Mouse (Mus musculus) CD4-positive, CD25-positive, alpha-beta regulatory T cell, adult 4 months (primary cell): ENCODE results near the gene Fhit. TPM values are rescaled to one million over a fixed set of nuclear protein-coding genes. Genes with fewer than 3 reads are reported as not detected.
"Not testable (repeated sequence)": the region's sequence is repeated elsewhere in the genome, so short reads cannot be mapped to it uniquely, and the experiment has no call there.

Experiments used
- ATAC-seq: one replicate; pipeline ENCODE4 v1.8.0; 2017
- polyA plus RNA-seq, 2 experiments: library from polyadenylated mRNA; unstranded; fragments of 100-300 nt; shearing (Covaris generic); gene quantifications; one replicate each; pipeline ENCODE4 v1.2.1; 2017

The Fhit gene
- polyA plus RNA-seq, 2 experiments from 2014 or later, result 5.6 to 8.4 TPM

DNA sequence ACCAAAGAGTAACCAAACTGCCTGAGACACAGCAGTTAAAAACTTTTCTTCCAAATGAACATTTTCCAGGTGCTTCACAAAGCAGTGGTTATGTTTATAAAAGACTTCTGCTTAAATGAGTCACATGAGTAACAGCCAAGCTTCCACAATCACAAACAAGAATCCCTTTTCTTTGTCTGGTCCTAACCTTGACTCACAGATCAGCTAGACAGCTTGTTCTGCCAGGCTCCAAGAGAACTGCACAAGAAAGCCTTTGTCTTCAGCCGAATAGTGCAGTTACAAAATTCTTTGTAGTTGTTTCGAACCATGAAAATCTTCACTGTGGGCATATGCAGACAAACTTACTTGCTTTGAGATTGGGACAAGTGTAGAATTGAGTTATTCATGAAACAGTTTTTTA lies 1201.4 kb downstream of the Fhit start:
- no peak for ATAC-seq

DNA sequence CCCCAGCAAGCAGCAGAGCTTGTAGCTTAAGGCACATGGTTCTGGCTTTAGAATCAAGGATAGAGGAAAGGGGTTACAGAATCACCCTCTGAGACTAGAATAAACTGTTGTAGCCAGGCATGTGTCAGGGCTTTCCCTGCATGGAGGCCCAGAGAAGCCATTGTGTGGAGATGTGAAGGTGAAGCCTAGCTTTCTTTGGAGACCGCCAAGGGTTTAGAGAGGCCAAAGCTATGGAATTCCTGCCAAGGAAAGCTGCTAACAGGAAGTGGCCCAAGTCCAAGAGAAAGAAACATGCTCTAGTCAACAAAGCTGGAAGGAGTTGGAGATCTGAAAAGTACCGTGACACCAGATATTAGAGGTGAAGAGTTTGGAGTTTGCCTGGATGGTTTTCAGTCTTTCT lies 1262.3 kb downstream of the Fhit start:
- no peak for ATAC-seq

DNA sequence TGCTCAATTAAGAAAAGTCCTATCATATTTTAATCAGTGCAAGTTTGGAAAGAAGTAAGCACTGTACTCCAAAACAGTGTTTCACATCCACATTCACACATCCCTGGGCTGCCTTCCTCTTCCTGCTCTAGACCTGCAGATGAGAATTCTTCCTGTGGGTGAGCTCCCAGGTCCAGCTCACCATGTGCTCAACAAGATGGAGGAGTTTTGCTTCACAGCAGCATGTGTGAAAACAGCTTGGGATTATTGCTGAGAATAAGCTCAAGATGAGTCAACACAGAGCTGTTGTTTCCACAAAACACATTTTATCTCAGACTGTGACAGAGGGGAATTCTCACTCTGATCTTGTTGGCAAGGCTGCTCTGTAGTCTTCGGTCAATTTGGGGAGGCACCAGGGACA lies 1265.3 kb downstream of the Fhit start:
- ATAC-seq, result no peak

DNA sequence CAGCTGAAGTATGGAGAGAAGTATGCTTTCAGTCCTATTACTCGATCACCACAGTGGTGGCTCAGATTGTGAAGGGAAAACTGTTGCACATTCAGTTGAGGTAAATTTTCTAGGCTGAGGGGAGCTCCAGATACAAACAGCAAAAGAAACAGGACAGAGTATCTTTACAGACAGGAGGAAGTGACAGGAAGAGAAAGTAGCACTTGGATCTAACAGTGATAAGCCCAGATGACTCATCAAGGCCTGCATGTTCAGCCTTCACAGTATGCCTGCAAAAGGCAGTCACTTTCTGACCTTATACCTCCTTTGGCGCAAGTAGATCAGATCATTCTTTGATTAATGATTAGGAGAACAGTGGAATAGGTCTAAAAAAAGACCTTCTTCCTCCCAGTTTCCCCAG lies 1309.8 kb downstream of the Fhit start:
- no peak for ATAC-seq

- no peak for ATAC-seq
Observed at GRCm38 (mm10) chr14:9832290-9832689, 1329.5 kb downstream of the Fhit start.

DNA sequence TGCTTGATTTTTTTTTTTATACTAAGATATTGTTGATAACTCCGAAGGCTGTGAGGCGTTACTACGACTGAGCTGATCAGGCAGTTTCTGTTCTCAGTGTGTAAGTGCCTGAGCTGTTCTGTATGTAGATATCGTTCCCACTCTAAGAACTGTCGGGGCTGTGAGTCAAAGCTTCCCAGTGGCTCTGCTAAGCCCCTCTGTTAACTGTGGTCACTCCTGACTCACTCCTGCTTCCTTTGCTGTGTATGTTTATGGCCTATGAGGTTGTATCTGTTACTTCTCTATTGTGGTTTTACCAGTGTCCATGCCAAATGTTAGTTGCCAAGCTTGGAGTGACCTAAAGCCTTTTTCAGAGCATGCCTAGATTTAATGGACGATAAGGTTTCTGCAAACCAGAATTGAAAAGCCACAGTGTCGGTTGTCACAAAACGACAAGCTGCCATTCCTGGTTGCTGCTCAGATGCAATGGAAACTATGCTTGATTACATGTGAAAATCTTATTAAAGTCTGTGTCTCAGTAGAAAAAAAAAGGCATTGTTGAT lies 1333.1 kb downstream of the Fhit start:
- ATAC-seq, result not testable (repeated sequence)

DNA sequence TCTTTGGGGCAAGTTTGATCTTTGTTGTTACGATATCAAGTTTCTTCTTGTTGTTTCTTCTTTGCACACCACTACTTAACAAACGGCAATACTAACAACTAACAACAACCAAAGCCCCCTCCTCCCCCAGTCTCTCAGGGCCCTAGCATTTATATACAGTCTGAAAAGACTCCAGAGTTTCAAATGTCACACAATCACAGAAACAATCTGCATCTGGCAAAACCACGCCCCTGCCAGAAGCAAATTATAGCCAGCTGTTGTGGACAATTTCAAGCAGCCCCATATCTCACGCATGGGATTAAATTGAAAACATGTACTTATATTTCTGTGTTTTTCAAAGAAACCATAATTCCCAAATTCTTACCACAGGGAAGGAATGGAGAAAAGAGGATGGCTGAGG lies 1345.9 kb downstream of the Fhit start:
- ATAC-seq, result no peak

GRCm38 (mm10) chr14:9811847-9812321 lies 1350.0 kb downstream of the Fhit start:
- no peak for ATAC-seq

GRCm38 (mm10) chr14:9811177-9811846 lies 1350.5 kb downstream of the Fhit start:
- ATAC-seq, result no peak

DNA sequence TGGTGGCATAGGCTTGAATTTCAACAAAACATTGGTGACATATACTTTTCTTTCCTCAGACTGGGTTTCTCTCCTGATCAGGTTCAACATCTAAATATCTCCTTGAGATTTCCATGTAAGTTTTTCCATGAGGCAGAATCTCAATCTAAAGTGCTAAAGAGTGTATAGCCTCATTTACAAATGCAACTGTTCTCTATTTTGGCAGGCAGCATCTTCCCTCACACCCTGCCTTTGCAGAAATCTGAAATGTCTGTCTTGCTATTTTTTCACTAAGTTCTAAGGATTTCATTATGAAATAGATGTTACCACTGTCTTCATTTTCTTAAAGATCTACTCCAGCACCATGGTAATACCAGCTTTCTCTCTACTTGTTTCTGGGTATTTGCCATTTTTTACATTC lies 1368.4 kb downstream of the Fhit start:
- ATAC-seq, result no peak

- ATAC-seq, result no peak
Observed at GRCm38 (mm10) chr14:9788402-9788950, 1373.4 kb downstream of the Fhit start.

- no peak for ATAC-seq
Observed at GRCm38 (mm10) chr14:9787389-9787788, 1374.4 kb downstream of the Fhit start.

GRCm38 (mm10) chr14:9785861-9786260 lies 1376.0 kb downstream of the Fhit start:
- ATAC-seq, result no peak

- no peak for ATAC-seq
Observed at GRCm38 (mm10) chr14:9751341-9751740, 1410.5 kb downstream of the Fhit start.

DNA sequence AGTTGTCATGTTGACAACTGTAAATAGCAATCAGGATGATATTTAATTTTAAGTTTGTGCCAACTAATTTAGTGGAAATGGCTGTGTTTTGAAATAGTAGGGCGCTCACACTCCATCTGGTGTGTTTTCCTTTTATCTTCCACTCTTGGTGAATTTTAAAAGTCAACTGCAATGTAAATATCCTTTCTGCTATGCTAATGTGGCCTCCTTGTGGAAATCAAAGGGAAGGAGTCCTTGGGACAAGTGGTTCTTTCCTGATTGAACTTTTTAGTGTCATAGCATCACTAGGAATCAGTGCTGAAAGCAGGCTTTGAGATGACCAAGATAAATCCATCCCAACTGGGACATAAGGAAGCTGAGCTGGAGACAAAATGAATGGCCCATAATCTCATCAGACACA lies 1413.1 kb downstream of the Fhit start:
- no peak for ATAC-seq

DNA sequence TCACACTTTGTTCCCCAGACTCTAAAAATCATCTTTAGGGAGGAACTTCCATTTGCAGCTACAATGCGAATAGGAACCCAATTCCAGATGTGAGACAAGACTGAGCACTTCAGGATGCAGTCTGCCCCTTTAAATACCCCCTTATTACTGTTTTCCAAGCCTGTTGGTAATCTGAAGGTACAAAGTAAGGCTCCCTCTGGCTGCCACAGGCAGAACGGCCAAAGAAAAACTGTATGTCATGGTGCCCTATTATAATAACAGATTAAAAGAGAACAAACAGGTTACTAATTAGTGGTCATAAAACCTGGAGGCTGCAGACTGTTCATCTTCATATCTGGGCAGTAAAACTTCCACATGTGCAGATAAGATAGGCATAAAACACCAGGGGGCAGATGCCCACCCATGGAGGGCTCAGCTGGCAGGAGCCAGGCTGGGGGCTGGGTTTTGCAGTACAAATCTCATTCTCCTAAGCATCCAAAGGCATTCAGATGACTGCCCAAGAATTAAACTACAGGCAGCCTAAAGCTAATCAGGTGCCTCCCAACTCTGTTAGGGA lies 1439.8 kb downstream of the Fhit start:
- no peak for ATAC-seq

- ATAC-seq, result no peak
Observed at GRCm38 (mm10) chr14:9698621-9699020, 1463.2 kb downstream of the Fhit start.

DNA sequence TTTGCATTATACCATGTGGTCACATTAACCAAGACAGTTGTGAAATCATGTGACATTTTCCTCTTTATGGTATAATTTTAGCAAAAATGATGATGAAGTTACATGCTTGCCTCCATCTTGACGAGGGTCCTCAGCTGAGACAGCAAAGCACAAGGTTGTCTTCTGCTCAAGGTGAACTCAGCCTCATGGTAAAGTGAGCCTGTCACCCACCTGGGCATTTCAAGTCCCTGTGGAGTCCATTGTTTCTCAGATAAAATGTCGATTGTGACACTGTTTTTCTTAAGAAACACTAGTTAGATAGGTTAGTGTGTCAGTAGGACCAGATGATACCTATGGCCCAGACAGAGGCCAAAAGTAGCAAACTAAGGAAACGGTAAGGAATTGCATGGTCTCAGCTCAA lies 1464.7 kb downstream of the Fhit start:
- no peak for ATAC-seq

DNA sequence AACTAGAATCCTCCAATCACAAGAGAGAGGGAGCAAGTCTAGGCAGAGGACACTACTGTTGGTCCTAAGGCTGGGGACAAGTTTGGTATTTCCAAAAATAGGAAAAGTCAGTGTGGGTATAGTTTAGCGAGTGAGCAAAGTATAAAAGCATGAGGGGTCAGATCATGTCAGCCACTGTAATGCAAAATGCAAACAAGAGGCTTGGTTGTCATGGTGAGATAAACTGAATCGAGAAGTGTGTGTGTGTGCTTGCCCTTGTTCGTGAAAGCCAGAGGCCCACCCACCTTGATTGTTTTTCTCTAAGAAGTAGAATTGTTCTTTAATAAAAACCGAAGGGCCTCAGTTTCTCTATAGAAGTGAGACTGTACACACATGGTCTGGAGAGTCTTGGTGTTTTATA lies 1465.8 kb downstream of the Fhit start:
- ATAC-seq, result no peak

DNA sequence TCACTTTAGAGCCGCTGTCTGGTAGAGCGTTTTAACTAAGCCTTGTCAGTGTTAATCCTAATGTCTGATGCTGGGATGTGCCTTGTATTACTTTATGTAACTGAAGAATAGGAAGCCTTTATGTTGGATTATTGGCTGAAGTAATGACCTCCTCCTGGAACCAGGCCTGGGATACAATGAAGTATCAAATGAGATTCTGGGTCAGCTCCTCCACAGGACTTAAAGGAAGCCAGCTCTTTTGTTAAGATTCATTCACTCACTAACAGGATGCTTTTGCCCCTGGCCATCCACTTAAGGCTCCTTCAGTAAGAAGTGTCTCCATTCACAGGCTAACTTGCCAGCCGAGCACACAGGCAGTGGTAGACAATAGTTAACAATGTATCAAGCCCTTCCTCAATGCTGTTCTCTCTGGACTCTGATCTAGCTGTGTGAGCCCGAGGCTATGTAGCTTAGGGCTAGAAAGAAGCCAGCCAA lies 1466.6 kb downstream of the Fhit start:
- ATAC-seq, result no peak

DNA sequence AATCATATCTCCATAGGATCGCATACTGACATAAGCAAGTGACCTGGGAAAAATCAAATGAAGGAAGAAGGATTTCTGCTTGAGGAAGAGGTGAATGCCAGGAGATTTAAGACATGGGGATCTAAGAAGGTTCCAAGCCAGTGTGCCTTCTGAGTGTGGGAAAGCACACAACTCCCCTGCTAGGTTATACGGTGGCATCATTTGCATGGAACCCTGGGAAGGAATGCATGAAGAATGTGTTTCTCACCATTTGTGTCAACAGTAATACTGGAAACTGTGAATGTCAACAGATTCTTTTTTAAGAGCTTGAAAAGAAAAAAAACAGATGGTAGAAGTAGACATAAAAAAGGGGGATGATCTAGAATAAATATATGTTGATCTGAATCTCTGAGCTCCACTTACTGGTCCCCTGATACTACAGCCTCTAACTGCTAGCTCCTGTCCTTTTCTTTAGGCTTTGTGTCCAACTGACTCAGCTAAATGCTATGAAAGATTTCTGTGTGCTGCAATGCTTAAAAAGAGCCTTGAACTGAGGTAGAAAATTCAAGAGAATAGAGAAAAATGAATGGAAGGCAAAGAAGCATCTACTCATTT lies 1473.1 kb downstream of the Fhit start:
- ATAC-seq, result no peak

- ATAC-seq, result no peak
Observed at GRCm38 (mm10) chr14:9684362-9684761, 1477.5 kb downstream of the Fhit start.

DNA sequence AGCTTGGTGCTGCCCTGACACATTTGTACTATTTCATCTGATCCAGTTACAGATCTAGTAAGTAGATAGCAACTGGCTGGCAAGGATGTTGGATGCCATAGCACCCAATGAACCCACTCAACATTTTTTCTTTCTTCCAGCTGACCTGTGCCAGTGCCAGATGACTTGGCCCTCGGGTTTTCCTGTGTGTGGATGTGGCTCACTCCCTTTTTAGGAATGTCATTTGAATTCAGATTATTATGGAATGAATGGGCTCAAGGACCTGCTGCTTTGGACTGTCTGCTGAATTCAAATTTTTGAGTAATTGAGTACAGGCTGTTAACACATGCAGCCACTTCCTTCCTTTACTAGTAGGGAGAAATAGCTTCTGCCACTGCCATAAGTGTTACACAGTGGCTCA lies 1489.1 kb downstream of the Fhit start:
- ATAC-seq, result no peak

GRCm38 (mm10) chr14:9671776-9672175 lies 1490.1 kb downstream of the Fhit start:
- no peak for ATAC-seq
